Mouse (Mus musculus) myocyte (in vitro differentiated cells): ENCODE results near the gene Ablim1. TPM values are rescaled to one million over a fixed set of nuclear protein-coding genes. Genes with fewer than 3 reads are reported as not detected.
A peak's percentile ranks its signal among the peaks of the same experiment; 100 is the strongest.

ENCODE experiments used
- H3K27me3 ChIP-seq: one replicate; pipeline ENCODE4 v1.6.1; 2011; ENCODE audit not compliant: control insufficient read depth, insufficient read depth, insufficient read length
- H3K36me3 ChIP-seq: one replicate; pipeline ENCODE4 v1.6.1; 2011; ENCODE audit not compliant: control insufficient read depth, insufficient read depth
- H3K4me2 ChIP-seq: one replicate; pipeline ENCODE4 v1.6.1; 2011; ENCODE audit warnings: low read depth, control low read depth
- H3K4me3 ChIP-seq: one replicate; pipeline ENCODE4 v1.5.1; 2011; ENCODE audit warnings: mild to moderate bottlenecking, control low read depth, moderate library complexity
- H3K79me2 ChIP-seq: one replicate; pipeline ENCODE4 v1.6.1; 2011; ENCODE audit not compliant: control insufficient read depth, insufficient read depth
- H3ac ChIP-seq: one replicate; pipeline ENCODE4 v1.6.1; 2011; ENCODE audit not compliant: control insufficient read depth, insufficient read length
- CEBPB ChIP-seq: IDR thresholded peaks from 2 replicates; pipeline ENCODE4 v1.6.1; 2011; ENCODE audit warnings: mild to moderate bottlenecking, moderate library complexity; ENCODE audit not compliant: poor library complexity, insufficient read depth, severe bottlenecking
- E2F4 ChIP-seq: IDR thresholded peaks from one replicate; pipeline ENCODE4 v1.6.1; 2011; ENCODE audit warnings: mild to moderate bottlenecking, control low read depth, moderate library complexity; ENCODE audit not compliant: insufficient read depth
- MAX ChIP-seq: IDR thresholded peaks from one replicate; pipeline ENCODE4 v1.6.1; 2011; ENCODE audit warnings: low read depth, mild to moderate bottlenecking, control low read depth
- MYOD1 ChIP-seq, 3 experiments: IDR thresholded peaks; one replicate each; pipeline ENCODE4 v1.6.1; 2011; ENCODE audit warnings: control low read depth in 2 of 3, low read depth in 2 of 3, mild to moderate bottlenecking in 2 of 3, moderate library complexity in 1 of 3; ENCODE audit not compliant: insufficient read length in 2 of 3, control insufficient read depth in 1 of 3
- MYOG ChIP-seq, 3 experiments: IDR thresholded peaks; one replicate each; pipeline ENCODE4 v1.6.1; 2011; ENCODE audit warnings: control low read depth in 2 of 3, low read depth in 2 of 3, mild to moderate bottlenecking in 2 of 3; ENCODE audit not compliant: insufficient read length in 2 of 3, control insufficient read depth in 1 of 3, insufficient read depth in 1 of 3
- POLR2A ChIP-seq: IDR thresholded peaks from one replicate; pipeline ENCODE4 v1.6.1; 2011; ENCODE audit warnings: low read depth, mild to moderate bottlenecking, control low read depth, moderate library complexity; ENCODE audit not compliant: insufficient read length
- POLR2AphosphoS2 ChIP-seq: IDR thresholded peaks from one replicate; pipeline ENCODE4 v1.6.1; 2011; ENCODE audit warnings: low read depth, control low read depth; ENCODE audit not compliant: insufficient read length
- REST ChIP-seq: IDR thresholded peaks from one replicate; pipeline ENCODE4 v1.6.1; 2011; ENCODE audit warnings: mild to moderate bottlenecking, control low read depth, moderate library complexity; ENCODE audit not compliant: insufficient read depth, insufficient read length
- SRF ChIP-seq: IDR thresholded peaks from one replicate; pipeline ENCODE4 v1.6.1; 2011; ENCODE audit warnings: low read depth; ENCODE audit not compliant: control insufficient read depth, insufficient read length
- TCF12 ChIP-seq: IDR thresholded peaks from one replicate; pipeline ENCODE4 v1.6.1; 2011; ENCODE audit warnings: mild to moderate bottlenecking, control low read depth; ENCODE audit not compliant: poor library complexity, insufficient read depth, severe bottlenecking
- TCF3 ChIP-seq: IDR thresholded peaks from one replicate; pipeline ENCODE4 v1.6.1; 2011; ENCODE audit warnings: low read depth, control low read depth; ENCODE audit not compliant: insufficient read length
- USF1 ChIP-seq: IDR thresholded peaks from one replicate; pipeline ENCODE4 v1.6.1; 2011; ENCODE audit warnings: low read depth, mild to moderate bottlenecking, control low read depth, moderate library complexity
- polyA plus RNA-seq: library from polyadenylated mRNA; unstranded; fragments of >200 nt; fragmentation: generic; extraction: Trizol; gene quantifications from one replicate; pipeline ENCODE4 v1.2.1, GENCODE M21; 2012; ENCODE audit warnings: missing spikeins

Ablim1 gene
- polyA plus RNA-seq, 1 experiment = 29.9 TPM

GRCm38 (mm10) chr19:57223686-57224085 lies 91.0 kb downstream of the Ablim1 start:
- Histone ChIP-seq H3K36me3 (no peaks in the 10 kb centered on the region), H3K79me2 (no peaks in the 10 kb centered on the region), H3K4me2 (peak overlapping the region; percentile 14)

DNA sequence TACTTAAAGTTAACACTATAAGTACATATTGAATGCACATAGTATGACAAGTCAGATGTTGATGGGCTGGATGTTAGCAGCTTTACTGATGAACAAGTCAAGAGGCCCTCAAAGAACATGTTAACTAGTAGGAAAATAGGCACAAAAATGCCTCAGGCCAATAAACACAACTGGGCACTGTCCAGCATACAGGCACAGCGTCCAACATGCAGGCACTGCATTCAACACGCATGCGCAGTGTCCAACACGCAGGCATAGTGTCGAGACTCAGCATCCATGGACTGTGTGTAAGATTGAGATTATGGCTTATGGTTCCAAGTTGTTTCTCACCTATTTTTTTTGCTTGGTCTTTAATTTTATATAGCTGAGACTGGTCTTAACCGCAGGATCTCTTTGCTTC lies 92.1 kb downstream of the Ablim1 start:
- Histone ChIP-seq H3K27me3 (no peaks in the 10 kb centered on the region), H3K36me3 (no peaks in the 10 kb centered on the region), H3K4me3 (no peak overlapping the region), H3K79me2 (no peaks in the 10 kb centered on the region), H3K4me2 (no peak overlapping the region), H3ac (no peak overlapping the region)
- TF ChIP-seq POLR2A = no peak
- TF ChIP-seq REST = peak; percentile 64

More at GRCm38 (mm10) chr19:57223686-57224085, 91.0 kb downstream of the Ablim1 start:
- TF ChIP-seq USF1 (no peak), MAX (no peak), MYOD1 (IDR thresholded peaks at IDR 0.05; ENCODE audit: control insufficient read depth in 1 of 3, insufficient read length in 2 of 3, low read depth in 2 of 3) (no peak), MYOG (IDR thresholded peaks at IDR 0.05; ENCODE audit: control insufficient read depth in 1 of 3, insufficient read depth in 1 of 3, insufficient read length in 2 of 3, low read depth in 2 of 3) (no peak), CEBPB (no peak), TCF12 (no peak), REST (no peak), POLR2AphosphoS2 (no peak), SRF (no peak), POLR2A (no peak), E2F4 (no peak), TCF3 (no peak)
- H3ac ChIP-seq = no peak overlapping the region
- H3K4me3 ChIP-seq = no peak overlapping the region
- H3K27me3 ChIP-seq = no peaks in the 10 kb centered on the region

DNA sequence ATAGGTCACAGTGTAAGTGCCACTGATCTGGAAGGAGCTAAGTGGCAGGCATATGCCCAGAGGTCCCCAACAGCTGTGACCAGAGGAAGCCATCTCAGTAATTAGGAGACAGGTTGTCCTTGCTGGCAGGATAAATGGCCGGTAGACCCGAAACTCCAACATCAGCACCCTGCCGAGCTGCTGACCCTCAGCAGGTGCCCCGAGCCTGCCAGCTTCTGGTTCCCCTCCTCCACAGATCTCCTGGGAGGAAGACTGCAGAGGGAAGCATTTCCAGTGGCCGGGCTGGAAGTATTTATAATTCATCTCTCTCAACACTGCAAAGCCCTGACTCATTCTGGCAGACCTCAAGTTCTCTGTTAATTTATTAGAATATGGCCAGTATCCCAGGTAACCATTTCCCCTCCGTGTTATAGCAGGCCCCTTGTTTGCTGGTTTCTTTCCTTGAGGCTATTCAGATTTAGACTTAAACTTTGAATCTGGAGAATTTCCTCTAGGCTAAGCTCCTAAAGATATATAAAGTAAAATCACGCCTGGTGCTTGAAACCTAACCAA lies 93.0 kb downstream of the Ablim1 start:
- TF ChIP-seq SRF (no peak), MYOD1 (IDR thresholded peaks at IDR 0.05; ENCODE audit: control insufficient read depth in 1 of 3, insufficient read length in 2 of 3, low read depth in 2 of 3) (no peak), CEBPB (no peak), E2F4 (no peak), POLR2AphosphoS2 (no peak), MYOG (IDR thresholded peaks at IDR 0.05; ENCODE audit: control insufficient read depth in 1 of 3, insufficient read depth in 1 of 3, insufficient read length in 2 of 3, low read depth in 2 of 3) (no peak), TCF3 (no peak), USF1 (no peak), MAX (no peak), REST (no peak), POLR2A (no peak), TCF12 (no peak)
- Histone ChIP-seq H3K36me3 (no peaks in the 10 kb centered on the region), H3K4me2 (no peak overlapping the region), H3ac (no peak overlapping the region), H3K4me3 (no peak overlapping the region), H3K79me2 (no peaks in the 10 kb centered on the region), H3K27me3 (no peaks in the 10 kb centered on the region)

GRCm38 (mm10) chr19:57219758-57220157 lies 95.0 kb downstream of the Ablim1 start:
- no peaks in the 10 kb centered on the region for H3K36me3 ChIP-seq
- no peak overlapping the region for H3K4me2 ChIP-seq
- H3K4me3 ChIP-seq = no peak overlapping the region
- no peaks in the 10 kb centered on the region for H3K27me3 ChIP-seq
- no peaks in the 10 kb centered on the region for H3K79me2 ChIP-seq
- no peak for TF ChIP-seq E2F4
- TF ChIP-seq POLR2A = no peak
- TF ChIP-seq REST = no peak
- no peak for TF ChIP-seq SRF
- TF ChIP-seq TCF12 = no peak
- TF ChIP-seq MAX = no peak
- TF ChIP-seq TCF3 = no peak
- no peak for TF ChIP-seq POLR2AphosphoS2
- TF ChIP-seq MYOD1 (IDR thresholded peaks at IDR 0.05; ENCODE audit: control insufficient read depth in 1 of 3, insufficient read length in 2 of 3, low read depth in 2 of 3) = no peak
- TF ChIP-seq USF1 = no peak
- TF ChIP-seq CEBPB = no peak
- no peak for TF ChIP-seq MYOG (IDR thresholded peaks at IDR 0.05; ENCODE audit: control insufficient read depth in 1 of 3, insufficient read depth in 1 of 3, insufficient read length in 2 of 3, low read depth in 2 of 3)
- H3ac ChIP-seq = no peak overlapping the region

GRCm38 (mm10) chr19:57217161-57217560 lies 97.6 kb downstream of the Ablim1 start:
- no peak overlapping the region for H3ac ChIP-seq
- no peak overlapping the region for H3K4me2 ChIP-seq
- no peaks in the 10 kb centered on the region for H3K36me3 ChIP-seq
- H3K27me3 ChIP-seq = no peaks in the 10 kb centered on the region
- TF ChIP-seq E2F4 = no peak
- no peak for TF ChIP-seq SRF
- TF ChIP-seq POLR2A = no peak
- no peak for TF ChIP-seq POLR2AphosphoS2
- TF ChIP-seq TCF3 = no peak
- TF ChIP-seq CEBPB = no peak
- no peak for TF ChIP-seq MYOG (IDR thresholded peaks at IDR 0.05; ENCODE audit: control insufficient read depth in 1 of 3, insufficient read depth in 1 of 3, insufficient read length in 2 of 3, low read depth in 2 of 3)
- no peak for TF ChIP-seq REST
- TF ChIP-seq MAX = no peak
- TF ChIP-seq MYOD1 (IDR thresholded peaks at IDR 0.05; ENCODE audit: control insufficient read depth in 1 of 3, insufficient read length in 2 of 3, low read depth in 2 of 3) = no peak
- no peak for TF ChIP-seq TCF12
- no peaks in the 10 kb centered on the region for H3K79me2 ChIP-seq
- H3K4me3 ChIP-seq = no peak overlapping the region
